9 mouse cellular contexts compared by ENCODE assay signal in genomic region chr12:85341131-85341530, GRCm38 (mm10). TPM values are rescaled to one million over a fixed set of nuclear protein-coding genes. Genes with fewer than 3 reads are reported as not detected.
DNase-seq lines count a peak whose midpoint lies in the region; ATAC-seq and TF ChIP-seq lines count a peak whose summit lies in the region.
"Had no signal": no experiment of that assay in that cellular context is flagged by ENCODE, and none has a peak within 500 bp of the region (broad histone marks: within the 10 kb centered on the region; RNA-seq: fewer than 3 reads in every experiment).

No protein-coding gene starts in this region.

- peaks cover 10% of the 10 kb centered on the region for H3K4me1 ChIP-seq in hindbrain, embryonic 14.5 days (replicated peaks; ENCODE audit: control insufficient read depth, insufficient read depth, low read length)
- peaks cover 5% of the 10 kb centered on the region for H3K4me1 ChIP-seq in midbrain, postnatal 0 days (ENCODE audit: insufficient read depth, low read length)

- TF ChIP-seq CTCF in brain, embryonic 14.5 days (IDR thresholded peaks at IDR 0.05; ENCODE audit: borderline replicate concordance, extremely low read depth, insufficient read depth, insufficient read length): no peak
- peak; percentile 85 for TF ChIP-seq CTCF in midbrain, postnatal 0 days (IDR thresholded peaks at IDR 0.05)

- no peak overlapping the region for H3K27ac ChIP-seq in hindbrain, embryonic 14.5 days
- no peak overlapping the region for H3K27ac ChIP-seq in midbrain, postnatal 0 days (ENCODE audit: low read depth, low read length)
- H3K27ac ChIP-seq: lung, embryonic 15.5 days had no signal

- no peaks in the 10 kb centered on the region for H3K27me3 ChIP-seq in hindbrain, embryonic 14.5 days (ENCODE audit: control insufficient read depth, insufficient read depth, low read length)
- H3K27me3 ChIP-seq in midbrain, postnatal 0 days (ENCODE audit: insufficient read depth, low read length): no peaks in the 10 kb centered on the region
- H3K27me3 ChIP-seq: lung, embryonic 15.5 days had no signal

- peaks cover 25% of the 10 kb centered on the region for H3K36me3 ChIP-seq in hindbrain, embryonic 14.5 days (replicated peaks; ENCODE audit: control insufficient read depth, insufficient read depth)
- H3K36me3 ChIP-seq in midbrain, postnatal 0 days (ENCODE audit: insufficient read depth, low read length): peaks cover 7% of the 10 kb centered on the region; the same call in 1 of the 2 replicates

- no peak overlapping the region for H3K4me2 ChIP-seq in hindbrain, embryonic 14.5 days (replicated peaks)
- no peak overlapping the region for H3K4me2 ChIP-seq in midbrain, postnatal 0 days (ENCODE audit: low read depth, low read length, poor library complexity, severe bottlenecking)
- H3K4me2 ChIP-seq: lung, embryonic 15.5 days had no signal

- H3K9me3 ChIP-seq in hindbrain, embryonic 14.5 days (ENCODE audit: control insufficient read depth, low read length): no peaks in the 10 kb centered on the region
- H3K9me3 ChIP-seq in midbrain, postnatal 0 days (ENCODE audit: low read length): no peaks in the 10 kb centered on the region
- H3K9me3 ChIP-seq: lung, embryonic 15.5 days had no signal

- no peak overlapping the region for H3K9ac ChIP-seq in hindbrain, embryonic 14.5 days
- no peak overlapping the region for H3K9ac ChIP-seq in midbrain, postnatal 0 days (replicated peaks; ENCODE audit: low read length, poor library complexity, severe bottlenecking)
- H3K9ac ChIP-seq: lung, embryonic 15.5 days had no signal

- ATAC-seq in hindbrain, embryonic 14.5 days (ENCODE audit: low FRiP score): no peak
- no peak for ATAC-seq in midbrain, postnatal 0 days (ENCODE audit: low FRiP score)

- 54% methylated on average over 1 of the region's 1 CpGs for WGBS in hindbrain, embryonic 14.5 days
- WGBS in midbrain, postnatal 0 days: 54% methylated on average over 1 of the region's 1 CpGs

- TF ChIP-seq POLR2A in brain, embryonic 14.5 days (IDR thresholded peaks at IDR 0.05; ENCODE audit: borderline replicate concordance, extremely low read depth, insufficient read depth, insufficient read length, poor library complexity, severe bottlenecking): no peak

- no peak overlapping the region for H3K4me3 ChIP-seq in hindbrain, embryonic 14.5 days (replicated peaks; ENCODE audit: low read length)
- no peak overlapping the region for H3K4me3 ChIP-seq in midbrain, postnatal 0 days (ENCODE audit: low read depth, low read length)
- H3K4me3 ChIP-seq: erythroblast, embryonic 14.5 days; lung, embryonic 15.5 days had no signal

- DNase-seq in layer of hippocampus, adult 9-10 months (ENCODE audit: low spot score): peak; percentile 79
- DNase-seq in layer of hippocampus, postnatal 25 days (ENCODE audit: extremely low spot score in 1 of 2, low spot score in 1 of 2): no peak
- DNase-seq in ES-CJ7 (ENCODE audit: low read depth, low spot score): peak; percentile 68
- peak; percentile 94 for DNase-seq in brain, embryonic 14.5 days (ENCODE audit: low read depth)
- DNase-seq in hindbrain, embryonic 14.5 days (ENCODE audit: low spot score): peak; percentile 93
- DNase-seq in midbrain, postnatal 0 days (ENCODE audit: low spot score): peak; percentile 93
- DNase-seq in urinary bladder, postnatal 10 days (ENCODE audit: low spot score): no peak

RNA-seq across cellular contexts. Expression of gene Nek9, which starts 2.0 kb away (rescaled TPM):
- 10 to 100 TPM; 31.8 to 31.9 TPM for total RNA-seq in layer of hippocampus, postnatal 25 days (2021)
- 31.6 and 33.8 TPM in 2 replicates for polyA plus RNA-seq in brain, embryonic 14.5 days (2012; rRNA removed)
- polyA plus RNA-seq in hindbrain, embryonic 14.5 days (2014; fragmentation: Nextera tagmentation; extraction: Ambion mirVana): 9.5 and 10.0 TPM in 2 replicates
- total RNA-seq in midbrain, postnatal 0 days (2014; rRNA removed): 16.5 and 22.8 TPM in 2 replicates
- 7.1 and 7.5 TPM in 2 replicates for polyA plus RNA-seq in midbrain, postnatal 0 days (2015; fragmentation: Nextera tagmentation; extraction: Ambion mirVana)

RNA-seq across cellular contexts. Expression of gene Tmed10, which starts 33.5 kb away (rescaled TPM):
- 100 to 1,000 TPM; 162 TPM for total RNA-seq in layer of hippocampus, postnatal 25 days (2021)
- polyA plus RNA-seq in brain, embryonic 14.5 days (2012; rRNA removed): 130 and 162 TPM in 2 replicates
- 234 and 256 TPM in 2 replicates for polyA plus RNA-seq in hindbrain, embryonic 14.5 days (2014; fragmentation: Nextera tagmentation; extraction: Ambion mirVana)
- total RNA-seq in midbrain, postnatal 0 days (2014; rRNA removed): 68.2 and 68.6 TPM in 2 replicates
- 175 and 186 TPM in 2 replicates for polyA plus RNA-seq in midbrain, postnatal 0 days (2015; fragmentation: Nextera tagmentation; extraction: Ambion mirVana)

RNA-seq across cellular contexts. Expression of gene Zc2hc1c, which starts 52.7 kb away (rescaled TPM):
- under 1 TPM; 0.89 TPM for total RNA-seq in layer of hippocampus, postnatal 25 days (2021)
- 0.66 and 0.92 TPM in 2 replicates for polyA plus RNA-seq in brain, embryonic 14.5 days (2012; rRNA removed)
- polyA plus RNA-seq in hindbrain, embryonic 14.5 days (2014; fragmentation: Nextera tagmentation; extraction: Ambion mirVana): 1.9 and 2.0 TPM in 2 replicates
- total RNA-seq in midbrain, postnatal 0 days (2014; rRNA removed): 1.5 and 1.7 TPM in 2 replicates
- 1.7 and 1.8 TPM in 2 replicates for polyA plus RNA-seq in midbrain, postnatal 0 days (2015; fragmentation: Nextera tagmentation; extraction: Ambion mirVana)

RNA-seq across cellular contexts. Expression of gene Acyp1, which starts 52.9 kb away (rescaled TPM):
- 10 to 100 TPM; 34.3 to 37.7 TPM for total RNA-seq in layer of hippocampus, postnatal 25 days (2021)
- polyA plus RNA-seq in brain, embryonic 14.5 days (2012; rRNA removed): 27.6 and 38.6 TPM in 2 replicates
- polyA plus RNA-seq in hindbrain, embryonic 14.5 days (2014; fragmentation: Nextera tagmentation; extraction: Ambion mirVana): 46.8 and 59.1 TPM in 2 replicates
- 23.2 and 25.4 TPM in 2 replicates for total RNA-seq in midbrain, postnatal 0 days (2014; rRNA removed)
- polyA plus RNA-seq in midbrain, postnatal 0 days (2015; fragmentation: Nextera tagmentation; extraction: Ambion mirVana): 40.3 and 41.8 TPM in 2 replicates

Comparison
In these comparisons a context has a peak if more than half of its experiments do, and no peak if none do; other contexts are left out.
1. DNase-seq: peak in layer of hippocampus, adult 9-10 months (single experiment), ES-CJ7 (single experiment), brain, embryonic 14.5 days (single experiment), hindbrain, embryonic 14.5 days (single experiment) and midbrain, postnatal 0 days (single experiment); none in layer of hippocampus, postnatal 25 days (0 of 2) and urinary bladder, postnatal 10 days (single experiment).